Mouse (Mus musculus): ENCODE data around the gene Cped1. TPM values are rescaled to one million over a fixed set of nuclear protein-coding genes. Genes with fewer than 3 reads are reported as not detected.

Gene Cped1
- polyA plus RNA-seq, 1 experiment from 2014 or later: 10.1 TPM

GRCm38 (mm10) chr6:21991151-21991550 lies 5.4 kb downstream of the Cped1 start:
- Histone ChIP-seq H3K4me2 (ENCODE audit: low read depth) (no peak overlapping the region), H3K27ac (ENCODE audit: low read depth, low read length) (no peak overlapping the region), H3K4me3 (ENCODE audit: low read depth, low read length) (no peak overlapping the region), H3K36me3 (ENCODE audit: control insufficient read depth, insufficient read depth, low read length) (no peaks in the 10 kb centered on the region), H3K4me1 (ENCODE audit: control insufficient read depth, insufficient read depth, low read length) (no peaks in the 10 kb centered on the region; the same call in 1 of the 2 replicates), H3K9me3 (ENCODE audit: control insufficient read depth, low read length) (no peaks in the 10 kb centered on the region), H3K9ac (ENCODE audit: low read length) (no peak overlapping the region), H3K27me3 (ENCODE audit: control insufficient read depth, insufficient read depth, low read length) (peaks cover 13% of the 10 kb centered on the region)
- ATAC-seq (ENCODE audit: insufficient read depth, low FRiP score, low TSS enrichment) (no peak), DNase-seq (ENCODE audit: low spot score) (no peak)
- WGBS: 79% methylated on average over 4 of the region's 4 CpGs

GRCm38 (mm10) chr6:21993070-21993469 lies 7.4 kb downstream of the Cped1 start:
- Histone ChIP-seq H3K36me3 (ENCODE audit: control insufficient read depth, insufficient read depth, low read length) (no peaks in the 10 kb centered on the region), H3K4me3 (ENCODE audit: low read depth, low read length) (no peak overlapping the region), H3K27me3 (ENCODE audit: control insufficient read depth, insufficient read depth, low read length) (0 out of 2 replicates have a peak, but pooled peaks cover 2% of the 10 kb centered on the region), H3K4me1 (ENCODE audit: control insufficient read depth, insufficient read depth, low read length) (no peaks in the 10 kb centered on the region; the same call in 1 of the 2 replicates), H3K9ac (ENCODE audit: low read length) (no peak overlapping the region), H3K4me2 (ENCODE audit: low read depth) (no peak overlapping the region), H3K9me3 (ENCODE audit: control insufficient read depth, low read length) (no peaks in the 10 kb centered on the region), H3K27ac (ENCODE audit: low read depth, low read length) (no peak overlapping the region)
- no peak for DNase-seq (ENCODE audit: low spot score)
- 86% methylated on average over 2 of the region's 2 CpGs for WGBS
- no peak for ATAC-seq (ENCODE audit: insufficient read depth, low FRiP score, low TSS enrichment)

DNA sequence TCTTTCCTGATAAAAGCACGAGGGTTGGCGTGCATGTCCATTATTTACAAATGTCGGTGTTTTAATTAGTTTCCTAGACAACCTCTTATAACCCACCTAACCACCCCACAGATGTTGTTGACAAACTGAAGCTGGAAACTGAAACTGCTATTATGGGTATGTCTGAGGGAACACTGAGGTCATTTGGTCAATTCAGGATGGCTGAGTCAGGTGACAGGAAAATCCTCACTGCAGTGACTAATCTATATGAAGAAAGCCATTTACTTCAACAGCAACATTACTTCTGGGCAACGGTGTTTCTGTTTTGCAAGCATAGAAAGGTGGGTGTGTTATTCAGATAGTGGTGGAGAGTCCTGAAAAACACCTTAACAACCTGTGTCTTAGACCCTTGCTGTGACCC lies 12.4 kb downstream of the Cped1 start:
- no peaks in the 10 kb centered on the region for H3K4me1 ChIP-seq (ENCODE audit: control insufficient read depth, insufficient read depth, low read length)
- no peak overlapping the region for H3K27ac ChIP-seq (ENCODE audit: low read depth, low read length)
- no peak for ATAC-seq (ENCODE audit: insufficient read depth, low FRiP score, low TSS enrichment)
- H3K4me3 ChIP-seq (ENCODE audit: low read depth, low read length): no peak overlapping the region
- H3K9me3 ChIP-seq (ENCODE audit: control insufficient read depth, low read length): no peaks in the 10 kb centered on the region
- H3K27me3 ChIP-seq (ENCODE audit: control insufficient read depth, insufficient read depth, low read length): no peaks in the 10 kb centered on the region
- no peak overlapping the region for H3K4me2 ChIP-seq (ENCODE audit: low read depth)
- DNase-seq (ENCODE audit: low spot score): no peak
- no peaks in the 10 kb centered on the region for H3K36me3 ChIP-seq (ENCODE audit: control insufficient read depth, insufficient read depth, low read length)
- 79% methylated on average over 4 of the region's 4 CpGs for WGBS
- H3K9ac ChIP-seq (ENCODE audit: low read length): no peak overlapping the region

- Histone ChIP-seq H3K9me3 (ENCODE audit: control insufficient read depth, low read length) (no peaks in the 10 kb centered on the region), H3K9ac (ENCODE audit: low read length) (no peak overlapping the region), H3K4me2 (ENCODE audit: low read depth) (no peak overlapping the region), H3K27me3 (ENCODE audit: control insufficient read depth, insufficient read depth, low read length) (no peaks in the 10 kb centered on the region), H3K27ac (ENCODE audit: low read depth, low read length) (no peak overlapping the region), H3K4me3 (ENCODE audit: low read depth, low read length) (no peak overlapping the region), H3K36me3 (ENCODE audit: control insufficient read depth, insufficient read depth, low read length) (no peaks in the 10 kb centered on the region), H3K4me1 (ENCODE audit: control insufficient read depth, insufficient read depth, low read length) (no peaks in the 10 kb centered on the region)
- ATAC-seq (ENCODE audit: insufficient read depth, low FRiP score, low TSS enrichment) (no peak), DNase-seq (ENCODE audit: low spot score) (no peak)
- 52% methylated on average over 11 of the region's 11 CpGs for WGBS
Observed at GRCm38 (mm10) chr6:21999025-21999424, 13.3 kb downstream of the Cped1 start.

GRCm38 (mm10) chr6:22000086-22000485 lies 14.4 kb downstream of the Cped1 start:
- Histone ChIP-seq H3K4me1 (ENCODE audit: control insufficient read depth, insufficient read depth, low read length) (no peaks in the 10 kb centered on the region), H3K27me3 (ENCODE audit: control insufficient read depth, insufficient read depth, low read length) (no peaks in the 10 kb centered on the region), H3K9me3 (ENCODE audit: control insufficient read depth, low read length) (no peaks in the 10 kb centered on the region), H3K9ac (ENCODE audit: low read length) (no peak overlapping the region), H3K4me3 (ENCODE audit: low read depth, low read length) (no peak overlapping the region), H3K36me3 (ENCODE audit: control insufficient read depth, insufficient read depth, low read length) (no peaks in the 10 kb centered on the region), H3K27ac (ENCODE audit: low read depth, low read length) (no peak overlapping the region), H3K4me2 (ENCODE audit: low read depth) (no peak overlapping the region)
- ATAC-seq (ENCODE audit: insufficient read depth, low FRiP score, low TSS enrichment): no peak
- 52% methylated on average over 6 of the region's 6 CpGs for WGBS
- DNase-seq (ENCODE audit: low spot score): no peak

GRCm38 (mm10) chr6:22000881-22001280 lies 15.2 kb downstream of the Cped1 start:
- H3K4me3 ChIP-seq (ENCODE audit: low read depth, low read length): no peak overlapping the region
- 92% methylated on average over 3 of the region's 3 CpGs for WGBS
- H3K36me3 ChIP-seq (ENCODE audit: control insufficient read depth, insufficient read depth, low read length): no peaks in the 10 kb centered on the region
- H3K4me1 ChIP-seq (ENCODE audit: control insufficient read depth, insufficient read depth, low read length): no peaks in the 10 kb centered on the region
- no peak overlapping the region for H3K9ac ChIP-seq (ENCODE audit: low read length)
- no peak for ATAC-seq (ENCODE audit: insufficient read depth, low FRiP score, low TSS enrichment)
- no peaks in the 10 kb centered on the region for H3K9me3 ChIP-seq (ENCODE audit: control insufficient read depth, low read length)
- H3K27ac ChIP-seq (ENCODE audit: low read depth, low read length): no peak overlapping the region
- DNase-seq (ENCODE audit: low spot score): no peak
- no peaks in the 10 kb centered on the region for H3K27me3 ChIP-seq (ENCODE audit: control insufficient read depth, insufficient read depth, low read length)
- H3K4me2 ChIP-seq (ENCODE audit: low read depth): no peak overlapping the region

- H3K4me1 ChIP-seq (ENCODE audit: control insufficient read depth, insufficient read depth, low read length): no peaks in the 10 kb centered on the region
- H3K4me3 ChIP-seq (ENCODE audit: low read depth, low read length): no peak overlapping the region
- ATAC-seq (ENCODE audit: insufficient read depth, low FRiP score, low TSS enrichment): no peak
Observed at GRCm38 (mm10) chr6:22001284-22001916, 15.7 kb downstream of the Cped1 start.

DNA sequence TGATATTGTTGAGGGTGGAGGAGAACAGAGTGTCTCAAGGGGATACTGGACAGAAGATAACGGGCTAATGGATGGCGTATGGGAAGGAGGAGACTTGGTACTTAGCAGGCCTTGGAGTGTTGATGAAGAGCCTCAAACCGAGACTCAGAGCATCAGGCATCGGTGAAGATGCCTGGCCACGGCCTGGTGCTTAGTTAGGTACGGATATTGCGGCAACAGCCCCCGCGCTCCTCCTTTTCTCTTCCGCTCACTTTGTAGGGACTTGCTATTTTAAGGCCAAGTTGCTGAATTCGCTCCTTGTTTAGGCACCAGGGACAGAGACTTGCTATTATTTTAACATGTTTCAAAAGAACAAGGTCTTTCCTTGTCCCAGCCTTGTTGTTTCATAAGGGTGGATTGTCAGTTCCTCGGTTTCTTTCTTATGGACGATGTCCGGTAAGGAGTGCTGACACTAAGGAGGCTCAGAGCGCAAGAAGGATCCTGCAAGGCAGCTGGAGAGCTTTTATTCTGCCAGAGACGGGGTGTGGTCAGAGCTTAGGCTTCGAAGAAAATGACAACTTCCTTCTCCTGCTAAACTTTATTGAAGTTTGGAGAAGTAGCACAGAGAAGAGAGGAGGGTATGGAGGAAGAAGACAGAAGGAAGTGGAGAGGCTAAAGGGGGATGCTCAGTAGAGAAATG lies 16.9 kb downstream of the Cped1 start:
- Histone ChIP-seq H3K9me3 (ENCODE audit: control insufficient read depth, low read length) (no peaks in the 10 kb centered on the region), H3K4me2 (ENCODE audit: low read depth) (no peak overlapping the region), H3K36me3 (ENCODE audit: control insufficient read depth, insufficient read depth, low read length) (no peaks in the 10 kb centered on the region), H3K27ac (ENCODE audit: low read depth, low read length) (no peak overlapping the region), H3K4me1 (ENCODE audit: control insufficient read depth, insufficient read depth, low read length) (no peaks in the 10 kb centered on the region), H3K9ac (ENCODE audit: low read length) (no peak overlapping the region), H3K27me3 (ENCODE audit: control insufficient read depth, insufficient read depth, low read length) (no peaks in the 10 kb centered on the region), H3K4me3 (ENCODE audit: low read depth, low read length) (no peak overlapping the region)
- WGBS: 48% methylated on average over 17 of the region's 17 CpGs
- no peak for DNase-seq (ENCODE audit: low spot score)
- no peak for ATAC-seq (ENCODE audit: insufficient read depth, low FRiP score, low TSS enrichment)

More at GRCm38 (mm10) chr6:22001284-22001916, 15.7 kb downstream of the Cped1 start:
- no peaks in the 10 kb centered on the region for H3K9me3 ChIP-seq (ENCODE audit: control insufficient read depth, low read length)
- no peaks in the 10 kb centered on the region for H3K36me3 ChIP-seq (ENCODE audit: control insufficient read depth, insufficient read depth, low read length)
- no peaks in the 10 kb centered on the region for H3K27me3 ChIP-seq (ENCODE audit: control insufficient read depth, insufficient read depth, low read length)
- no peak overlapping the region for H3K4me2 ChIP-seq (ENCODE audit: low read depth)
- no peak overlapping the region for H3K27ac ChIP-seq (ENCODE audit: low read depth, low read length)
- WGBS: 86% methylated on average over 5 of the region's 5 CpGs
- DNase-seq (ENCODE audit: low spot score): no peak
- no peak overlapping the region for H3K9ac ChIP-seq (ENCODE audit: low read length)

- Histone ChIP-seq H3K36me3 (ENCODE audit: control insufficient read depth, insufficient read depth, low read length) (no peaks in the 10 kb centered on the region), H3K4me2 (ENCODE audit: low read depth) (no peak overlapping the region), H3K4me1 (ENCODE audit: control insufficient read depth, insufficient read depth, low read length) (no peaks in the 10 kb centered on the region), H3K9me3 (ENCODE audit: control insufficient read depth, low read length) (no peaks in the 10 kb centered on the region), H3K4me3 (ENCODE audit: low read depth, low read length) (no peak overlapping the region), H3K27ac (ENCODE audit: low read depth, low read length) (no peak overlapping the region), H3K27me3 (ENCODE audit: control insufficient read depth, insufficient read depth, low read length) (no peaks in the 10 kb centered on the region), H3K9ac (ENCODE audit: low read length) (no peak overlapping the region)
- no peak for ATAC-seq (ENCODE audit: insufficient read depth, low FRiP score, low TSS enrichment)
- DNase-seq (ENCODE audit: low spot score): peak; percentile 55
- WGBS: 19% methylated on average over 6 of the region's 6 CpGs
Observed at GRCm38 (mm10) chr6:22003200-22003587, 17.5 kb downstream of the Cped1 start.
